Mouse (Mus musculus): ENCODE results near the gene A730071L15Rik. TPM values are rescaled to one million over a fixed set of nuclear protein-coding genes. Genes with fewer than 3 reads are reported as not detected.

Gene A730071L15Rik
- polyA plus RNA-seq (2014; fragmentation: Illumina TruSeq; extraction: RNeasy Lipid Tissue Mini Kit (QIAGEN cat#74804); ENCODE audit: low read depth, low replicate concordance), result not detected

GRCm38 (mm10) chr11:6199410-6200086, at the start of gene A730071L15Rik:
Gene A730071L15Rik, plus strand, starts transcription at chr11:6200029.

GRCm38 (mm10) chr11:6200087-6200569, 299 bp downstream of the A730071L15Rik start, which contains the start of gene Nudcd3:
Gene Nudcd3, minus strand, starts transcription at chr11:6200415.

GRCm38 (mm10) chr11:6230012-6230411, 30.2 kb downstream of the A730071L15Rik start, which contains the start of gene Npc1l1:
Gene Npc1l1, minus strand, starts transcription at chr11:6230143.

Other genes starting within 250 kb of the A730071L15Rik start
- gene Gck, start 249.9 kb upstream of the A730071L15Rik start, polyA plus RNA-seq (2014; fragmentation: Illumina TruSeq; extraction: RNeasy Lipid Tissue Mini Kit (QIAGEN cat#74804); ENCODE audit: low read depth, low replicate concordance), result not detected
- 36.6 TPM for gene Ykt6, start 244.3 kb upstream of the A730071L15Rik start, polyA plus RNA-seq (2014; fragmentation: Illumina TruSeq; extraction: RNeasy Lipid Tissue Mini Kit (QIAGEN cat#74804); ENCODE audit: low read depth, low replicate concordance)
- 0.24 TPM for gene Camk2b, start 133.7 kb upstream of the A730071L15Rik start, polyA plus RNA-seq (2014; fragmentation: Illumina TruSeq; extraction: RNeasy Lipid Tissue Mini Kit (QIAGEN cat#74804); ENCODE audit: low read depth, low replicate concordance)
- 18.5 TPM for gene Nudcd3, start 386 bp downstream of the A730071L15Rik start, polyA plus RNA-seq (2014; fragmentation: Illumina TruSeq; extraction: RNeasy Lipid Tissue Mini Kit (QIAGEN cat#74804); ENCODE audit: low read depth, low replicate concordance)
- gene Npc1l1, start 30.1 kb downstream of the A730071L15Rik start, polyA plus RNA-seq (2014; fragmentation: Illumina TruSeq; extraction: RNeasy Lipid Tissue Mini Kit (QIAGEN cat#74804); ENCODE audit: low read depth, low replicate concordance), result not detected
- 8.6 TPM for gene Ddx56, start 67.7 kb downstream of the A730071L15Rik start, polyA plus RNA-seq (2014; fragmentation: Illumina TruSeq; extraction: RNeasy Lipid Tissue Mini Kit (QIAGEN cat#74804); ENCODE audit: low read depth, low replicate concordance)
- 54.6 TPM for gene Tmed4, start 74.8 kb downstream of the A730071L15Rik start, polyA plus RNA-seq (2014; fragmentation: Illumina TruSeq; extraction: RNeasy Lipid Tissue Mini Kit (QIAGEN cat#74804); ENCODE audit: low read depth, low replicate concordance)
- 166 TPM for gene Ogdh, start 91.6 kb downstream of the A730071L15Rik start, polyA plus RNA-seq (2014; fragmentation: Illumina TruSeq; extraction: RNeasy Lipid Tissue Mini Kit (QIAGEN cat#74804); ENCODE audit: low read depth, low replicate concordance)
- 0.81 TPM for gene Zmiz2, start 189.0 kb downstream of the A730071L15Rik start, polyA plus RNA-seq (2014; fragmentation: Illumina TruSeq; extraction: RNeasy Lipid Tissue Mini Kit (QIAGEN cat#74804); ENCODE audit: low read depth, low replicate concordance)
- gene Ppia, start 215.4 kb downstream of the A730071L15Rik start, polyA plus RNA-seq (2014; fragmentation: Illumina TruSeq; extraction: RNeasy Lipid Tissue Mini Kit (QIAGEN cat#74804); ENCODE audit: low read depth, low replicate concordance), result 1,414 TPM
- gene H2afv, start 244.4 kb downstream of the A730071L15Rik start, polyA plus RNA-seq (2014; fragmentation: Illumina TruSeq; extraction: RNeasy Lipid Tissue Mini Kit (QIAGEN cat#74804); ENCODE audit: low read depth, low replicate concordance), result 19.9 TPM